Mouse (Mus musculus): ENCODE measurements around the gene Gdpd5.

- TF ChIP-seq POLR2A (IDR thresholded peaks at IDR 0.05; ENCODE audit: low read depth, low read length) = no peak
- no peak for TF ChIP-seq CTCF (IDR thresholded peaks at IDR 0.05; ENCODE audit: extremely low read depth, insufficient read length, insufficient replicate concordance, low read depth, low read length)
Observed at GRCm38 (mm10) chr7:99432863-99433262, 51.6 kb downstream of the Gdpd5 start.
